Mouse (Mus musculus) heart, postnatal 0 days (tissue): ENCODE results near the gene Acot7. TPM values are rescaled to one million over a fixed set of nuclear protein-coding genes. Genes with fewer than 3 reads are reported as not detected.
A peak's percentile ranks its signal among the peaks of the same experiment; 100 is the strongest.

Experiments used
- ATAC-seq: fragments of 200-750 bp; cut with Nextera tagmentation; 2 replicates; pipeline ENCODE4 v1.8.0; 2017; ENCODE audit warnings: low read depth, moderate number of reproducible peaks, moderate library complexity; ENCODE audit not compliant: insufficient read depth
- DNase-seq: peaks from one replicate; pipeline ENCODE4 v3.0.0-alpha.2; 2016; ENCODE audit warnings: low spot score
- H3K27ac ChIP-seq: fragments of 300-500 bp; sonication (generic); 2 replicates; pipeline ENCODE4 v1.5.1; 2014; ENCODE audit warnings: low read depth, mild to moderate bottlenecking
- H3K27me3 ChIP-seq: fragments of 300-500 bp; sonication (generic); 2 replicates; pipeline ENCODE4 v1.6.1; 2014; ENCODE audit warnings: low read length, mixed read lengths; ENCODE audit not compliant: control insufficient read depth, insufficient read depth
- H3K36me3 ChIP-seq: fragments of 300-500 bp; sonication (generic); replicated peaks from 2 replicates; pipeline ENCODE4 v1.6.1; 2014; ENCODE audit warnings: low read length, mixed read lengths; ENCODE audit not compliant: control insufficient read depth, insufficient read depth
- H3K4me1 ChIP-seq: fragments of 300-500 bp; sonication (generic); 2 replicates; pipeline ENCODE4 v1.6.1; 2014; ENCODE audit warnings: antibody characterized with exemption; ENCODE audit not compliant: control insufficient read depth, insufficient read depth
- H3K4me2 ChIP-seq: fragments of 300-500 bp; sonication (generic); 2 replicates; pipeline ENCODE4 v1.6.1; 2014; ENCODE audit warnings: low read depth, mild to moderate bottlenecking, low read length, moderate library complexity
- H3K4me3 ChIP-seq: fragments of 300-500 bp; sonication (generic); 2 replicates; pipeline ENCODE4 v1.5.1; 2014; ENCODE audit warnings: low read depth, low read length
- H3K9ac ChIP-seq: fragments of 300-500 bp; sonication (generic); replicated peaks from 2 replicates; pipeline ENCODE4 v1.6.1; 2014; ENCODE audit warnings: low read depth, low read length, mixed read lengths
- H3K9me3 ChIP-seq: fragments of 300-500 bp; sonication (generic); replicated peaks from 2 replicates; pipeline ENCODE4 v1.6.1; 2016; ENCODE audit warnings: low read length; ENCODE audit not compliant: control insufficient read depth
- CTCF ChIP-seq: IDR thresholded peaks from 2 replicates; pipeline ENCODE4 v1.5.1; 2016; ENCODE audit warnings: antibody characterized with exemption, control low read depth, low read depth
- EP300 ChIP-seq: IDR thresholded peaks from 2 replicates; pipeline ENCODE4 v1.6.1; 2016; ENCODE audit warnings: antibody characterized with exemption, low read depth
- WGBS: fragments of 180-500 bp; shearing (Covaris S2); extraction: QIAGEN DNeasy Blood & Tissue Kit; methylation state at CpG from one replicate; pipeline ENCODE4 v1.1.7; 2014; 5-methylcytosine and 5-hydroxymethylcytosine counted together
- polyA plus RNA-seq: library from polyadenylated mRNA; unstranded; fragments of >200 nt; fragmentation: Nextera tagmentation; extraction: Ambion mirVana; gene quantifications from 2 replicates; pipeline ENCODE4 v1.2.1, GENCODE M21; 2015
- total RNA-seq: library from RNA; depleted of rRNA; stranded (reverse); fragments of >200 nt; gene quantifications from 2 replicates; pipeline ENCODE4 v1.2.3, GENCODE M21; 2014; ENCODE audit warnings: low replicate concordance

Acot7 gene
- total and polyA plus RNA-seq, 2 experiments from 2014 or later, result 39.5 to 68.8 TPM

DNA sequence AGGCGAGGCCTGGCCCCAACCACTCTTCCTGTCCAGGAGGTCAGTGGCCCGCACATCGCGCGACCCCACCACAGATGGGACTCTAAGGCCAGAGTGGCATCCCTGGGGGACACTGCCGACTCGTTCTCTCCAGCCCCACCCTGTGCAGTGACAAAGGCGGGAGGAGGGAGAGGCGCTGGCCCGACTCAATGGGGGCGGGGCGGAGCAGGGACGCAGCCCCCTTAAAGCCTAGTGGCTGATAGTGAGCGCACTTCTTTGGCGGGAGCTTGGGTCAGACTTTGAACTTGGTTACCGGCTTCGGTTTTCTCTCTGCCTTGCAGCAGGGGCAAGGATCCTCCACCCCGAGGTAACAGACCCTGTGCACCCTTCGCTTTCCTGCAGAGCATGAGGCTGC lies 18.7 kb upstream of the Acot7 start:
- TF ChIP-seq EP300 (no peak), CTCF (no peak)
- H3K4me2 ChIP-seq, result peak overlapping the region; percentile 55
- WGBS, result 3% methylated on average over 19 of the region's 19 CpGs
- H3K9ac ChIP-seq, result no peak overlapping the region
- DNase-seq (no peak), ATAC-seq (no peak)
- no peaks in the 10 kb centered on the region for H3K4me1 ChIP-seq
- no peaks in the 10 kb centered on the region for H3K36me3 ChIP-seq
- no peaks in the 10 kb centered on the region for H3K9me3 ChIP-seq
- H3K4me3 ChIP-seq, result peak overlapping the region; percentile 39
- peaks cover 63% of the 10 kb centered on the region for H3K27me3 ChIP-seq
- no peak overlapping the region for H3K27ac ChIP-seq

DNA sequence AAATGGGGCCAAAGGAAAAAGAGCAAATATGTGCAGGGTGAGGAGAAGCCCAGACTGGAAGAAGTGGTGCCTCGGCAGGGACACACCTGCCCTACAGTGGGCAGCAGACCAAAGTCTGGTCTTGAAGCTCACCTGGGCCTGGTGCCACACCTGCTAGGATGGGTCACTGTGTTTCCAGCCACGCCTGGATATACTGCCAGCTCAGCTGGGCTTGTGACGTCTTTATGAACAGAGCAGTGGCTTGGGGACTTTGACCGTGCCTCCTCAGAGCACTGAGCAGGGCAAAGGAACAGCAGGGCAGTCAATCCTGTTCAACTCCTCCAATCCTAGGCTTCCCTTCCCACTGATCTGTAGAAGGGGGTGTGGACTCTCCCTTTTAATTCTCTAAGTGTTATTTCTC lies 17.2 kb upstream of the Acot7 start:
- DNase-seq (no peak), ATAC-seq (no peak)
- H3K4me2 ChIP-seq, result no peak overlapping the region
- no peak overlapping the region for H3K27ac ChIP-seq
- no peak overlapping the region for H3K9ac ChIP-seq
- no peaks in the 10 kb centered on the region for H3K36me3 ChIP-seq
- TF ChIP-seq EP300 (no peak), CTCF (no peak)
- peaks cover 60% of the 10 kb centered on the region for H3K27me3 ChIP-seq
- H3K9me3 ChIP-seq, result no peaks in the 10 kb centered on the region
- H3K4me1 ChIP-seq, result no peaks in the 10 kb centered on the region
- 32% methylated on average over 4 of the region's 4 CpGs for WGBS
- H3K4me3 ChIP-seq, result no peak overlapping the region

DNA sequence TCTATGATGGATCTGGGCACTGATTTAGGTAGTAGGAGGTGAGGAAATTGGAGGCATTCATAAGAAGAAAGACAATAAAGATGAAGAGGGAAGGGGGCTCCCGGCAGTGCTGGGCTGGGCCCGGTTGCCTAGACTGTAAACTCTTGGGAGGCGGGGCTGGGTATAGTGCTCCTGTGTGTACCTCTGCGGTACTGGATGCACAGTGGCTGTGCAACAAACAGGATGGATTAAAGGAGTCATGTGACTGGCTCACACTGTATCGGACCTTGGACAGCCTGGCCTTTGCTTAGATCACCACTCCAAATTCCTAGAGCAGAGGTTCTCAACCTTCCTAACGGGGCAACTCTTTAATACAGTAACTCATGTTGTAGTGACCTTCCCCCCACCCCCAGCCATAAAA lies 16.3 kb upstream of the Acot7 start:
- Histone ChIP-seq H3K4me3 (no peak overlapping the region), H3K36me3 (no peaks in the 10 kb centered on the region), H3K27ac (no peak overlapping the region), H3K9ac (no peak overlapping the region), H3K4me1 (no peaks in the 10 kb centered on the region), H3K9me3 (no peaks in the 10 kb centered on the region), H3K4me2 (no peak overlapping the region), H3K27me3 (peaks cover 60% of the 10 kb centered on the region)
- no peak for TF ChIP-seq EP300
- no peak for TF ChIP-seq CTCF
- DNase-seq (no peak), ATAC-seq (no peak)
- WGBS, result 74% methylated on average over 6 of the region's 6 CpGs

DNA sequence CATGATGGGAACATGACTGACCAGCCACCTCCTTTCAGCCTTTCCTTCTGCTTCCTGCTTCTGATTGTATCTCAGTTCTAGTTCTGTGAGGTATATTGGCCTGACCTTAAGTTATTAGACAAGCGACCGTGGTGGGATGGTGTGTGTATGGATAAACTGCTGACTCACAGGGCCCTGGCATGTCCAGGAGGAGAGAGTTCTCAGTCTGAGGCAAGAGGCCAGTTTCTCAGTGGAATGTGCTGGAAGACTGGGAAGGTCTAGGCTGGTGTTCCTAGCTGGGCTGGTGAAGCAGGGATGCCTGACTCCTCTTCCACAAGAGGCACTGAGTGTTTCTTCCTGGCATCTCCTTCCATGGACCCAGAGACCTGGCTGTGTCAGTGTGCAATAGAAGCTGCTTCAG lies 15.2 kb upstream of the Acot7 start:
- 74% methylated on average over 2 of the region's 2 CpGs for WGBS
- H3K9ac ChIP-seq, result no peak overlapping the region
- H3K4me1 ChIP-seq, result no peaks in the 10 kb centered on the region
- no peak overlapping the region for H3K4me3 ChIP-seq
- no peaks in the 10 kb centered on the region for H3K36me3 ChIP-seq
- no peak overlapping the region for H3K4me2 ChIP-seq
- DNase-seq, result no peak
- no peak for TF ChIP-seq EP300
- ATAC-seq, result no peak
- peaks cover 51% of the 10 kb centered on the region for H3K27me3 ChIP-seq
- H3K27ac ChIP-seq, result no peak overlapping the region
- H3K9me3 ChIP-seq, result no peaks in the 10 kb centered on the region

DNA sequence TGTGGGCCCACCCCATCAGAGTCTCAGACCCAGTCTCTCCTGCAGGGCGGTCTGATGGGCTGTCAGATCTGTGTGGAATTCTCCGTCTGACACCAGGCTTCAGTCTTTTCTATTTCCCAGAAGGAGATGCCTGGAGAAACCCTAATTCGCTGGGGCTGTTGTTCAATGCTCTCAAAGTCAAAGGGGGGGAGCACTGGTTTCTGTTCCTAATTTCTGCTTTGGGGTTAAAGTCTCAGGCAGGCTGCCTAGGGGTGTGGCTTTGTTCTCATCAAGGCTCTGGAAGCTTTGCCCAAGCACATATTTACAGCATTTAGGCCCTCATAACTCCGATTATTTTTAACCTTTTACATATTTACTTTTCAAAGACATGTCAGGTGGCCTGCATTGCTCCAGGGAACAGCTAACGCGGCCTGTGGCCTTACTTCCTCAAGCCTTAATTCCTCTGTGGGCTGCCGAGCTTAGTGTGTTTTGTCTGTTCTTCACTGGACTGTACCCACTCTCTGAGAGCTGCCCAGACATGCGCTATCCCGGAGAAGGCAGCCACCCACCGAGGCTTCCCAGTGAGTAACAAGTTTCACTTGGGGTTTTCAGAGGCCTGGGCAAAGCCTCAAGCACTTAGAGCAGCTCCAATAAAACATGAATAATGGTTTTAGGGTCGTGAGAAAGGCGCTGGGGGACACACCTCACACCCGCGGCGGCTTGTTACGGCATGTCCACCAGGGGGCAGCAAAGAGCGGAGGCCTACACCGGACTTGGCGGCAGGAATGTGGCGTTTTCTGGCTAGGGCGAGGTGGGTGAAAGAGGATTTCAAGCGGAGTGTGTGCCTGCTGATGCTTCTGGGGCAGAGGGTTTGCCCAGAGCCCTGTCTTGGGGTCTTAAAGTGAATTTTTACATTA lies 12.7 kb upstream of the Acot7 start:
- Histone ChIP-seq H3K36me3 (no peaks in the 10 kb centered on the region), H3K27ac (no peak overlapping the region), H3K4me1 (no peaks in the 10 kb centered on the region), H3K27me3 (peaks cover 25% of the 10 kb centered on the region), H3K9me3 (no peaks in the 10 kb centered on the region), H3K4me2 (no peak overlapping the region; the same call in 1 of the 2 replicates), H3K4me3 (no peak overlapping the region), H3K9ac (no peak overlapping the region)
- TF ChIP-seq EP300 (no peak), CTCF (peak; percentile 90)
- peak; percentile 45; the same call in 1 of the 2 replicates for ATAC-seq
- DNase-seq, result peak; percentile 25
- WGBS, result 27% methylated on average over 21 of the region's 22 CpGs

DNA sequence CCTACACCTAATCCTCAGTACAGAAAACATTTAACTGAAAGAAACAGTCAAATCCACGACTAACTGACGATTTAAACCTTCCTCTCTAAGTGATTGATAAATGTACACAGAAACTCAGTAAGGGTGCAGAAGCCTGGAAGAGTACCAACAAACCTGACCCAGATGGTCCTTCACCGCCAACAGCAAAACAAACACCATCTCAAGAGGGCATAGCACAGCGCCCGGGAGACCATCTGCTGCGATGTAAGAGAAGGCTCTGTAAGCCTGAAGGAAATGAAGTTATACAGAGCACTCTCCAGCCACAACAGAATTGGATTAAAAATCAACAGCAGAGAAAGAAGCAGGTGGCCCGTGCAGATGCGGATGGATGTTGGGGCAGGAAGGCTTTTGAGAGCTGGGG lies 9.9 kb upstream of the Acot7 start:
- Histone ChIP-seq H3K4me1 (no peaks in the 10 kb centered on the region), H3K4me3 (no peak overlapping the region), H3K27me3 (0 out of 2 replicates have a peak, but pooled peaks cover 4% of the 10 kb centered on the region), H3K36me3 (no peaks in the 10 kb centered on the region), H3K9ac (no peak overlapping the region), H3K9me3 (no peaks in the 10 kb centered on the region), H3K4me2 (no peak overlapping the region), H3K27ac (no peak overlapping the region)
- no peak for ATAC-seq
- 70% methylated on average over 8 of the region's 8 CpGs for WGBS
- no peak for DNase-seq
- TF ChIP-seq EP300 (no peak), CTCF (no peak)
